Mouse (Mus musculus) thymus, postnatal 4 days (tissue): Measurements from ENCODE around the gene Aff3.

ENCODE experiments used
- DNase-seq: peaks from one replicate; pipeline ENCODE4 v3.0.0; 2021

Gene Aff3

GRCm38 (mm10) chr1:38654981-38655540 lies 9.7 kb downstream of the Aff3 start:
- DNase-seq = no peak

GRCm38 (mm10) chr1:38650031-38650430 lies 14.7 kb downstream of the Aff3 start:
- DNase-seq = no peak

- no peak for DNase-seq
These were observed 15.6 kb downstream of the Aff3 start for GRCm38 (mm10) chr1:38649174-38649573.

GRCm38 (mm10) chr1:38642288-38642687 lies 22.5 kb downstream of the Aff3 start:
- no peak for DNase-seq

GRCm38 (mm10) chr1:38639669-38640068 lies 25.1 kb downstream of the Aff3 start:
- no peak for DNase-seq

GRCm38 (mm10) chr1:38635596-38635995 lies 29.2 kb downstream of the Aff3 start:
- DNase-seq = no peak

GRCm38 (mm10) chr1:38634081-38634480 lies 30.7 kb downstream of the Aff3 start:
- no peak for DNase-seq

- no peak for DNase-seq
These were observed 32.1 kb downstream of the Aff3 start for GRCm38 (mm10) chr1:38632461-38633180.

GRCm38 (mm10) chr1:38631501-38632279 lies 33.1 kb downstream of the Aff3 start:
- no peak for DNase-seq

- no peak for DNase-seq
These were observed 35.7 kb downstream of the Aff3 start for GRCm38 (mm10) chr1:38628901-38629585.

GRCm38 (mm10) chr1:38628426-38628825 lies 36.3 kb downstream of the Aff3 start:
- DNase-seq = no peak

GRCm38 (mm10) chr1:38627683-38628361 lies 36.9 kb downstream of the Aff3 start:
- DNase-seq = peak; percentile 59

- DNase-seq = peak; percentile 73
These were observed 37.8 kb downstream of the Aff3 start for GRCm38 (mm10) chr1:38626739-38627661.

- no peak for DNase-seq
These were observed 38.4 kb downstream of the Aff3 start for GRCm38 (mm10) chr1:38626388-38626738.

- DNase-seq = no peak
These were observed 42.9 kb downstream of the Aff3 start for GRCm38 (mm10) chr1:38621840-38622239.

- no peak for DNase-seq
These were observed 44.4 kb downstream of the Aff3 start for GRCm38 (mm10) chr1:38620401-38620800.

- no peak for DNase-seq
These were observed 58.0 kb downstream of the Aff3 start for GRCm38 (mm10) chr1:38606741-38607140.

GRCm38 (mm10) chr1:38605426-38605825 lies 59.3 kb downstream of the Aff3 start:
- DNase-seq = no peak

- no peak for DNase-seq
These were observed 60.1 kb downstream of the Aff3 start for GRCm38 (mm10) chr1:38604611-38605010.

- DNase-seq = peak; percentile 58
These were observed 62.8 kb downstream of the Aff3 start for GRCm38 (mm10) chr1:38601802-38602508.

- DNase-seq = no peak
These were observed 69.4 kb downstream of the Aff3 start for GRCm38 (mm10) chr1:38595311-38595710.
